Mouse (Mus musculus): ENCODE measurements at regions not wholly inside any gene's neighbourhood (a gene's known extent, or its start where the extent isn't known, plus 50 kb on each side); places are given as distances from the start of the nearest gene placed in this dataset.
"Not testable (repeated sequence)": the region's sequence is repeated elsewhere in the genome, so short reads cannot be mapped to it uniquely, and the experiment has no call there.

GRCm38 (mm10) chr10:57046891-57047290 lies 439.3 kb upstream of the Hsf2 start:
- DNase-seq: no peak

- no peak for DNase-seq
Measured at GRCm38 (mm10) chr10:57047719-57048118, 438.5 kb upstream of the Hsf2 start.

GRCm38 (mm10) chr10:57053375-57053774 lies 432.8 kb upstream of the Hsf2 start:
- DNase-seq: not testable (repeated sequence)

- no peak for DNase-seq
Measured at GRCm38 (mm10) chr10:57090131-57090530, 396.1 kb upstream of the Hsf2 start.

- no peak for DNase-seq
Measured at GRCm38 (mm10) chr10:57095920-57096319, 390.3 kb upstream of the Hsf2 start.

- no peak for DNase-seq
Measured at GRCm38 (mm10) chr10:57113359-57113758, 372.8 kb upstream of the Hsf2 start.

GRCm38 (mm10) chr10:57114696-57115271 lies 371.4 kb upstream of the Hsf2 start:
- no peak for DNase-seq

- DNase-seq: no peak
Measured at GRCm38 (mm10) chr10:57121514-57121913, 364.7 kb upstream of the Hsf2 start.

GRCm38 (mm10) chr10:57127185-57127584 lies 359.0 kb upstream of the Hsf2 start:
- no peak for DNase-seq

GRCm38 (mm10) chr10:57156426-57156825 lies 329.8 kb upstream of the Hsf2 start:
- DNase-seq: peak; percentile 12 to 46

- DNase-seq: peak; percentile 10 to 24
Measured at GRCm38 (mm10) chr10:57156912-57157311, 329.3 kb upstream of the Hsf2 start.

GRCm38 (mm10) chr10:57160546-57160945 lies 325.6 kb upstream of the Hsf2 start:
- DNase-seq: peak in 1 of 2 experiments; percentile 3

- no peak for DNase-seq
Measured at GRCm38 (mm10) chr10:57163359-57163758, 322.8 kb upstream of the Hsf2 start.

- peak; percentile 15 to 46 for DNase-seq
Measured at GRCm38 (mm10) chr10:57183560-57183959, 302.6 kb upstream of the Hsf2 start.

- no peak for DNase-seq
Measured at GRCm38 (mm10) chr10:57210701-57211100, 275.5 kb upstream of the Hsf2 start.

GRCm38 (mm10) chr10:57231117-57231516 lies 255.1 kb upstream of the Hsf2 start:
- DNase-seq: no peak

- DNase-seq: no peak
Measured at GRCm38 (mm10) chr10:57281220-57281619, 205.0 kb upstream of the Hsf2 start.

GRCm38 (mm10) chr10:57282896-57283295 lies 203.3 kb upstream of the Hsf2 start:
- no peak for DNase-seq

- DNase-seq: no peak
Measured at GRCm38 (mm10) chr10:57291596-57291995, 194.6 kb upstream of the Hsf2 start.

GRCm38 (mm10) chr10:57313799-57314198 lies 172.4 kb upstream of the Hsf2 start:
- DNase-seq: no peak

- DNase-seq: no peak
Measured at GRCm38 (mm10) chr10:57317067-57317466, 169.1 kb upstream of the Hsf2 start.

GRCm38 (mm10) chr10:57319171-57319570 lies 167.0 kb upstream of the Hsf2 start:
- DNase-seq: no peak

GRCm38 (mm10) chr10:57322717-57323424 lies 163.3 kb upstream of the Hsf2 start:
- DNase-seq: no peak

- DNase-seq: no peak
Measured at GRCm38 (mm10) chr10:57324226-57324625, 162.0 kb upstream of the Hsf2 start.

GRCm38 (mm10) chr10:57362781-57363180 lies 123.4 kb upstream of the Hsf2 start:
- DNase-seq: not testable (repeated sequence)

Measured in lung, adult 18-20 months (tissue).